Mouse (Mus musculus) lung, adult 2 months (tissue): ENCODE results near the gene Sobp. TPM values are rescaled to one million over a fixed set of nuclear protein-coding genes. Genes with fewer than 3 reads are reported as not detected.
A peak's percentile ranks its signal among the peaks of the same experiment; 100 is the strongest.

Experiments used
- DNase-seq: peaks from one replicate; pipeline ENCODE4 v3.0.0; 2022
- H3K4me1 ChIP-seq: fragments of 200-500 bp; 2 replicates; pipeline ENCODE4 v1.6.1; 2011; ENCODE audit warnings: low read length; ENCODE audit not compliant: control insufficient read depth, insufficient read depth
- H3K4me3 ChIP-seq: fragments of 200-500 bp; replicated peaks from 2 replicates; pipeline ENCODE3; 2011; ENCODE audit warnings: low read depth, mild to moderate bottlenecking, control low read depth, low read length; ENCODE audit errors: extremely low read depth
- CTCF ChIP-seq: fragments of 200-500 bp; IDR thresholded peaks from 2 replicates; pipeline ENCODE4 v1.5.1; 2011; ENCODE audit warnings: mild to moderate bottlenecking, low read length, control low read depth; ENCODE audit not compliant: insufficient read depth
- POLR2A ChIP-seq: fragments of 200-500 bp; IDR thresholded peaks from 2 replicates; pipeline ENCODE4 v1.6.1; 2011; ENCODE audit warnings: low read depth, mild to moderate bottlenecking, control low read depth, low read length, borderline replicate concordance; ENCODE audit errors: extremely low read depth
- WGBS: fragments of 180-500 bp; shearing (Covaris S2); methylation state at CpG from one replicate; pipeline ENCODE4 v1.1.7; 2018; 5-methylcytosine and 5-hydroxymethylcytosine counted together
- polyA plus RNA-seq: library from polyadenylated mRNA; depleted of rRNA; stranded (reverse); fragments of >200 nt; gene quantifications from 2 replicates; pipeline ENCODE4 v1.2.3, GENCODE M21; 2012

The Sobp gene
- polyA plus RNA-seq, 1 experiment = 1.2 TPM

- 43% methylated on average over 7 of the region's 7 CpGs for WGBS
- no peak overlapping the region for H3K4me3 ChIP-seq
- no peak for DNase-seq
- H3K4me1 ChIP-seq = no peaks in the 10 kb centered on the region; the same call in 1 of the 2 replicates
- TF ChIP-seq POLR2A = no peak
These were observed 130.8 kb downstream of the Sobp start for GRCm38 (mm10) chr10:43043351-43044209.

GRCm38 (mm10) chr10:43042591-43043327 lies 131.6 kb downstream of the Sobp start:
- H3K4me3 ChIP-seq = no peak overlapping the region
- DNase-seq = no peak
- no peaks in the 10 kb centered on the region; the same call in 1 of the 2 replicates for H3K4me1 ChIP-seq
- no peak for TF ChIP-seq POLR2A
- TF ChIP-seq CTCF = no peak
- 53% methylated on average over 10 of the region's 10 CpGs for WGBS

- no peak for TF ChIP-seq CTCF
- TF ChIP-seq POLR2A = no peak
- DNase-seq = no peak
- no peaks in the 10 kb centered on the region; the same call in 1 of the 2 replicates for H3K4me1 ChIP-seq
- WGBS = 78% methylated on average over 3 of the region's 3 CpGs
- no peak overlapping the region for H3K4me3 ChIP-seq
These were observed 132.5 kb downstream of the Sobp start for GRCm38 (mm10) chr10:43041794-43042193.

- TF ChIP-seq POLR2A = no peak
- TF ChIP-seq CTCF = no peak
- 46% methylated on average over 7 of the region's 7 CpGs for WGBS
- no peaks in the 10 kb centered on the region for H3K4me1 ChIP-seq
- no peak overlapping the region for H3K4me3 ChIP-seq
- no peak for DNase-seq
These were observed 136.9 kb downstream of the Sobp start for GRCm38 (mm10) chr10:43037455-43037793.

GRCm38 (mm10) chr10:43036646-43037454 lies 137.5 kb downstream of the Sobp start:
- DNase-seq = no peak
- 69% methylated on average over 21 of the region's 21 CpGs for WGBS
- no peak for TF ChIP-seq POLR2A
- TF ChIP-seq CTCF = no peak
- Histone ChIP-seq H3K4me3 (no peak overlapping the region), H3K4me1 (no peaks in the 10 kb centered on the region)

GRCm38 (mm10) chr10:43035579-43035978 lies 138.8 kb downstream of the Sobp start:
- DNase-seq = no peak
- WGBS = 55% methylated on average over 8 of the region's 8 CpGs

GRCm38 (mm10) chr10:43034811-43035210 lies 139.5 kb downstream of the Sobp start:
- whole genome bisulfite sequencing = 50% methylated on average over 4 of the region's 4 CpGs
- no peaks in the 10 kb centered on the region for H3K4me1 ChIP-seq
- no peak for TF ChIP-seq POLR2A
- TF ChIP-seq CTCF = no peak
- H3K4me3 ChIP-seq = no peak overlapping the region
- peak; percentile 11 for DNase-seq

More at GRCm38 (mm10) chr10:43035579-43035978, 138.8 kb downstream of the Sobp start:
- H3K4me1 ChIP-seq = no peaks in the 10 kb centered on the region
- no peak overlapping the region for H3K4me3 ChIP-seq
- TF ChIP-seq CTCF (no peak), POLR2A (no peak)

GRCm38 (mm10) chr10:43033481-43034248 lies 140.7 kb downstream of the Sobp start:
- DNase-seq = no peak
- WGBS = 85% methylated on average over 15 of the region's 15 CpGs
- TF ChIP-seq CTCF (no peak), POLR2A (no peak)
- Histone ChIP-seq H3K4me1 (no peaks in the 10 kb centered on the region), H3K4me3 (no peak overlapping the region)

- TF ChIP-seq POLR2A (no peak), CTCF (no peak)
- Histone ChIP-seq H3K4me3 (no peak overlapping the region), H3K4me1 (no peaks in the 10 kb centered on the region)
- WGBS = 53% methylated on average over 9 of the region's 9 CpGs
- no peak for DNase-seq
These were observed 147.3 kb downstream of the Sobp start for GRCm38 (mm10) chr10:43027006-43027405.
